Mouse (Mus musculus): ENCODE measurements at regions not wholly inside any gene's neighbourhood (a gene's known extent, or its start where the extent isn't known, plus 50 kb on each side); places are given as distances from the start of the nearest gene placed in this dataset.

DNA sequence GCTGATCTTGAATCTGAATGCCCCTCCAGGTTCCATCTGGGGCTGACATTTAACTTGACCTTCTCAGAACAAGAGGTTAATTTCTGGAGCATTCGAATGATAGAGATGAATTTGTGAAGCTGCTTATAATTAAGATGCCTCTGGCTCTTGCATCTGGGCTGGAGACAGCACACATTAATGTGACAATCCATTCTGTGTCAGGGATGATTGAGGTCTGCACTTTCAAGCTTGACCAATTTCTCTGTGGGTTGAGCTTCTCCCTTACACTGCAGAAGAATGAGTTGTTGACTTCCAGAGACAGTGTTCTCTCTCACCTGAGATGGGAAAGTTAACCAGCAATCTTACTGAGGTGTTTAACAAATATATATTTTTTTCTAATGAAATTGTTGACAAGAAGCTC lies 541.8 kb downstream of the Edem1 start:
- TF ChIP-seq CTCF (IDR thresholded peaks at IDR 0.05; ENCODE audit: low read depth) = no peak
- no peak overlapping the region for H3K4me2 ChIP-seq (ENCODE audit: low read depth, low read length)
- 45% methylated on average over 1 of the region's 1 CpGs for WGBS
- H3K4me1 ChIP-seq (ENCODE audit: insufficient read depth, low read length) = no peaks in the 10 kb centered on the region
- no peaks in the 10 kb centered on the region for H3K9me3 ChIP-seq (ENCODE audit: low read length)
- H3K27ac ChIP-seq = no peak overlapping the region
- H3K9ac ChIP-seq (replicated peaks; ENCODE audit: low read length) = no peak overlapping the region
- DNase-seq (ENCODE audit: low spot score) = no peak
- H3K36me3 ChIP-seq (ENCODE audit: insufficient read depth, low read length) = no peaks in the 10 kb centered on the region
- no peak overlapping the region for H3K4me3 ChIP-seq (ENCODE audit: low read length)
- no peak for ATAC-seq
- H3K27me3 ChIP-seq (ENCODE audit: insufficient read depth, low read length) = no peaks in the 10 kb centered on the region

DNA sequence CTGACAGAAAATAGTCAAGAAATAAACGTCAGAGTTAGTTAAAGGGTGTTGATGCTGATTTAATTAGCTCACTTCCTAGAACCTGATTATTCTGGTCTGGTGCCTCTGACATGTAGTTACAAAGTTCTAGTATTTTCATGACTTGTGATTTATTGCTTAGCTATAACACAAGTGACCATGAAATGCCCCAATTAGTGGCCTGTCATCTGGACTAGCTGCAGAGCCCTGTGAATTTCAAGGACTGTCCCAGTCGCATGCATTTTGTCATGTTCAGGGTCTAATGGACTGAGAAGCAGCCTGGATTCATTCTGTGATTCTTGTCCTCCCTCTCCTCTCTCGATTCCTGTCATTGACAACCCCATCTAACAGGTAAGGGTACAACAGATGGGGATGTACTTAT lies 543.5 kb downstream of the Edem1 start:
- H3K36me3 ChIP-seq (ENCODE audit: insufficient read depth, low read length) = no peaks in the 10 kb centered on the region
- no peak overlapping the region for H3K27ac ChIP-seq
- no peaks in the 10 kb centered on the region for H3K4me1 ChIP-seq (ENCODE audit: insufficient read depth, low read length)
- no peaks in the 10 kb centered on the region for H3K9me3 ChIP-seq (ENCODE audit: low read length)
- no peak overlapping the region for H3K4me3 ChIP-seq (ENCODE audit: low read length)
- 45% methylated on average over 3 of the region's 3 CpGs for WGBS
- no peaks in the 10 kb centered on the region for H3K27me3 ChIP-seq (ENCODE audit: insufficient read depth, low read length)
- no peak overlapping the region for H3K4me2 ChIP-seq (ENCODE audit: low read depth, low read length)
- no peak overlapping the region for H3K9ac ChIP-seq (replicated peaks; ENCODE audit: low read length)
- no peak for TF ChIP-seq CTCF (IDR thresholded peaks at IDR 0.05; ENCODE audit: low read depth)
- ATAC-seq (no peak), DNase-seq (ENCODE audit: low spot score) (no peak)

- 31% methylated on average over 3 of the region's 3 CpGs for WGBS
- peak; percentile 16 for DNase-seq (ENCODE audit: low spot score)
- H3K27ac ChIP-seq = no peak overlapping the region
- ATAC-seq = no peak
- no peaks in the 10 kb centered on the region for H3K4me1 ChIP-seq (ENCODE audit: insufficient read depth, low read length)
- H3K4me3 ChIP-seq (ENCODE audit: low read length) = no peak overlapping the region
- no peaks in the 10 kb centered on the region for H3K36me3 ChIP-seq (ENCODE audit: insufficient read depth, low read length)
- H3K9ac ChIP-seq (replicated peaks; ENCODE audit: low read length) = no peak overlapping the region
- H3K4me2 ChIP-seq (ENCODE audit: low read depth, low read length) = no peak overlapping the region
- H3K27me3 ChIP-seq (ENCODE audit: insufficient read depth, low read length) = no peaks in the 10 kb centered on the region
- no peak for TF ChIP-seq CTCF (IDR thresholded peaks at IDR 0.05; ENCODE audit: low read depth)
- H3K9me3 ChIP-seq (ENCODE audit: low read length) = no peaks in the 10 kb centered on the region
These were observed 558.8 kb downstream of the Edem1 start for GRCm38 (mm10) chr6:109387212-109387611.

DNA sequence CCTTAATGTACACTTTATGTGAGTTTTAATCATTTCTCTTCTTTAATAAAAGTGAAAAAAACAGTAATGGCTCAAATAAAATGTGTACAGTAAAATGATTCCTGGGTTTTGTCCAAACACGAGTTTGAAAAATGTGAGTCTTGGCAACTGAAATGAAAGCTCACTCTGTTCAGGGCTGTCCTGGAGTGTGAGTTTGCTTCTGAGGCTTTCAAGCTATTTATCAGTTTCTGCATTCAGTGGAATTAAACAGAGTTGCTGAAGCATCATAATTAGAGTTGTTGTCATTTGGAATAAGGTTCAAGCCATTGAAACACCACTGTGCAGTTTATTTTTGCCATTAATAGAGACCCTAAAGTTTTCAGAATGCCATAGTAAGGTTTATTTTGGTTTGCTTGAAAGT lies 561.3 kb downstream of the Edem1 start:
- no peak for ATAC-seq
- 24% methylated on average over 1 of the region's 1 CpGs for WGBS
- no peak for DNase-seq (ENCODE audit: low spot score)
- H3K4me2 ChIP-seq (ENCODE audit: low read depth, low read length) = no peak overlapping the region
- no peak overlapping the region for H3K27ac ChIP-seq
- TF ChIP-seq CTCF (IDR thresholded peaks at IDR 0.05; ENCODE audit: low read depth) = no peak
- H3K4me3 ChIP-seq (ENCODE audit: low read length) = no peak overlapping the region
- no peaks in the 10 kb centered on the region for H3K4me1 ChIP-seq (ENCODE audit: insufficient read depth, low read length)
- H3K9ac ChIP-seq (replicated peaks; ENCODE audit: low read length) = no peak overlapping the region
- H3K36me3 ChIP-seq (ENCODE audit: insufficient read depth, low read length) = no peaks in the 10 kb centered on the region
- no peaks in the 10 kb centered on the region for H3K27me3 ChIP-seq (ENCODE audit: insufficient read depth, low read length)
- H3K9me3 ChIP-seq (ENCODE audit: low read length) = no peaks in the 10 kb centered on the region

- DNase-seq (ENCODE audit: low spot score) (peak; percentile 32), ATAC-seq (no peak)
- H3K4me2 ChIP-seq (ENCODE audit: low read depth, low read length) = no peak overlapping the region
- H3K27ac ChIP-seq = no peak overlapping the region
- no peak overlapping the region for H3K9ac ChIP-seq (replicated peaks; ENCODE audit: low read length)
- H3K27me3 ChIP-seq (ENCODE audit: insufficient read depth, low read length) = no peaks in the 10 kb centered on the region
- H3K4me1 ChIP-seq (ENCODE audit: insufficient read depth, low read length) = no peaks in the 10 kb centered on the region
- WGBS = 75% methylated on average over 3 of the region's 3 CpGs
- peak; percentile 60 for TF ChIP-seq CTCF (IDR thresholded peaks at IDR 0.05; ENCODE audit: low read depth)
- no peak overlapping the region for H3K4me3 ChIP-seq (ENCODE audit: low read length)
- no peaks in the 10 kb centered on the region for H3K9me3 ChIP-seq (ENCODE audit: low read length)
- no peaks in the 10 kb centered on the region for H3K36me3 ChIP-seq (ENCODE audit: insufficient read depth, low read length)
These were observed 570.2 kb downstream of the Edem1 start for GRCm38 (mm10) chr6:109398690-109399089.

DNA sequence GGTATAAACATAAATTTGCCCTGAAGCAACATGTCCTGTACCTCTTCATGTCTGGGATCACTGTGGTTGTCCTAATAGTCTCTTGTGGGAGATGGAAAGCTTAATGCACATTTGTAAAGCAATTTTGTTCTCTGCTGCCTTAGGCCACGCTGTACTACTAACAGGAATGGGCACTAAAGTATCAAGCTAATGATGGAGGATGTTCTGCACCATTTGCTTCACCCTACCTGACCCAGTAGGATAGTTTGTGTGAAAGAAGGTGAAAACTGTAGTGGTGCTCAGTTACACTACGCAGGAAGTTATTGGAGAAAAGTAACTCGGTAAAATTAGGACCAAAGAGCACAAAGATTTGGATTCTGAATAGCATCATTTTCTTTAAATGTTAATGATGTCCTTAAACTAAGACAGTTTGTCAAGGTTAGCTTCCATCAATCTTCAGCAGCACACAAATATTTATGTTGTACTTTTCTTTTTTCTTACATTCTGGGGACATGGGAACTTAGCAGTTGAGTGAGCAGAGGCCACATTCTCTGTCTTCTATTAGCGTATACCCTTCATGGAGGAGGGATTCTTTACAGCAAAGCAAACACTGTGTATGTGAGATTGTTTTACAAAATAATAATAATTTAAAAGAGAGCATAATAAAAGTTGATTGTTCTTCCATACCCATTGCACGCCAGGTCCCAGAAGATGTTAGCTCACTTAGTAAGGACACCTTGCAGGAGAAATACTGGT lies 591.2 kb downstream of the Edem1 start:
- H3K4me2 ChIP-seq (ENCODE audit: low read depth, low read length) = no peak overlapping the region
- H3K27ac ChIP-seq = no peak overlapping the region
- DNase-seq (ENCODE audit: low spot score) (no peak), ATAC-seq (no peak)
- no peak overlapping the region for H3K4me3 ChIP-seq (ENCODE audit: low read length)
- H3K9ac ChIP-seq (replicated peaks; ENCODE audit: low read length) = no peak overlapping the region
- H3K36me3 ChIP-seq (ENCODE audit: insufficient read depth, low read length) = no peaks in the 10 kb centered on the region
- H3K9me3 ChIP-seq (ENCODE audit: low read length) = no peaks in the 10 kb centered on the region
- no peaks in the 10 kb centered on the region for H3K4me1 ChIP-seq (ENCODE audit: insufficient read depth, low read length)
- no peaks in the 10 kb centered on the region for H3K27me3 ChIP-seq (ENCODE audit: insufficient read depth, low read length)
- no peak for TF ChIP-seq CTCF (IDR thresholded peaks at IDR 0.05; ENCODE audit: low read depth)
- 92% methylated on average over 5 of the region's 5 CpGs for WGBS

DNA sequence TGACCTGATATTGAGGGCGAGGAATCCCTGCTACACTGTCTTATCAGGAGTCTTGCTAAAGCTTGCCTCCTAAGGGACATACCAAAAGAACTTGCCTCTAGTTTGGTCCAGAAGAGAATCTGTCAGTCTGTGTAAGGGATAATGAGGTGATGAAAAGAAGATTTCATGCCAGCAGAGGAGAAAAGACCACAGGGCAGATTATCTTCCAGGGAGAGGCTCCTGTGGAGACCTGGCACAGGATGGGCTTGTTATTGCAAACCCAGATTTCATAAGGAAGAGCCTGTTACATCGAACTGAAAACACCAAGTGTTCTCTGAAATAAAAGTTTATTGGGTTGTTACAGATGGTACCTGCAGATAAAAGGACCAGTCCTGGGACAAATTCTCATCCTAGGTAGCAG lies 605.2 kb downstream of the Edem1 start:
- Histone ChIP-seq H3K27ac (no peak overlapping the region), H3K9ac (replicated peaks; ENCODE audit: low read length) (no peak overlapping the region), H3K27me3 (ENCODE audit: insufficient read depth, low read length) (no peaks in the 10 kb centered on the region), H3K9me3 (ENCODE audit: low read length) (no peaks in the 10 kb centered on the region), H3K4me2 (ENCODE audit: low read depth, low read length) (no peak overlapping the region), H3K4me1 (ENCODE audit: insufficient read depth, low read length) (no peaks in the 10 kb centered on the region), H3K4me3 (ENCODE audit: low read length) (no peak overlapping the region), H3K36me3 (ENCODE audit: insufficient read depth, low read length) (no peaks in the 10 kb centered on the region)
- DNase-seq (ENCODE audit: low spot score) (peak; percentile 32), ATAC-seq (no peak)
- no peak for TF ChIP-seq CTCF (IDR thresholded peaks at IDR 0.05; ENCODE audit: low read depth)
- WGBS = 58% methylated on average over 2 of the region's 2 CpGs

All from hindbrain, postnatal 0 days (tissue).